Mouse (Mus musculus) erythroblast, embryonic 14.5 days (primary cell): ENCODE measurements around the gene Prkacb. TPM values are rescaled to one million over a fixed set of nuclear protein-coding genes. Genes with fewer than 3 reads are reported as not detected.

ENCODE experiments used
- H3K27me3 ChIP-seq: 2 replicates; pipeline ENCODE4 v1.6.1; 2012; ENCODE audit warnings: inconsistent platforms; ENCODE audit not compliant: control insufficient read depth
- H3K36me3 ChIP-seq: 2 replicates; pipeline ENCODE4 v1.6.1; 2012; ENCODE audit warnings: mild to moderate bottlenecking, inconsistent platforms; ENCODE audit not compliant: control insufficient read depth
- H3K4me1 ChIP-seq: 2 replicates; pipeline ENCODE4 v1.6.1; 2012; ENCODE audit warnings: inconsistent platforms; ENCODE audit not compliant: control insufficient read depth
- H3K4me3 ChIP-seq: replicated peaks from 2 replicates; pipeline ENCODE3; 2012; ENCODE audit warnings: moderate library complexity, mild to moderate bottlenecking, inconsistent platforms
- H3K9me3 ChIP-seq: 2 replicates; pipeline ENCODE4 v1.6.1; 2012; ENCODE audit warnings: low read length, inconsistent platforms, mixed read lengths; ENCODE audit not compliant: control insufficient read depth
- GATA1 ChIP-seq: IDR thresholded peaks from 2 replicates; pipeline ENCODE4 v1.6.1; 2012; ENCODE audit warnings: low read length, inconsistent platforms, mixed read lengths
- TAL1 ChIP-seq: IDR thresholded peaks from 3 replicates; pipeline ENCODE4 v1.6.1; 2012; ENCODE audit warnings: low read length, inconsistent platforms, mixed read lengths
- polyA plus RNA-seq: library from polyadenylated mRNA; stranded (reverse); fragments of >175 nt; gene quantifications from 2 replicates; pipeline ENCODE4 v1.2.3, GENCODE M21; 2012

The Prkacb gene
- polyA plus RNA-seq, 1 experiment, result 0.06 TPM

DNA sequence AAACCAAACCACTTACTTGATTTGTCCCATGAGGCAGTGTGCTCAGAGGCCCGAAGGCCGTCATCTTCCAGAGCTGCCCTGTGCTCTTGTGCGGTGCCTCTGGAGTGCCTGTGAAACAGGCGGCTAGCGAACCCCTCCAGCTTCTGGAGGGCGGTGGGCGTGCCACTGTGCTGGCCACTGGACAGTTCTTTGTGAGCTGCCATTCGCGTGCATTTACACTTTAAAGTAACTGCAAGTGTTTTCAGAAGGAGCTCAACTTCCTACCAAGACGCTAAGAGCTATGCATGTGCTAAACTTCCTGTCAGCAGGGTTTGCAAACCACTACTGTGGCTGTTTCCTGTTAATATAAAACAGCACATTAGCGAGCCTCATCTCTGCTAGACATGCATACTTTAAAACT is 31.7 kb downstream of the Prkacb start:
- H3K4me3 ChIP-seq, result peak overlapping the region; percentile 20
- H3K27me3 ChIP-seq, result no peaks in the 10 kb centered on the region
- H3K36me3 ChIP-seq, result no peaks in the 10 kb centered on the region
- no peaks in the 10 kb centered on the region for H3K9me3 ChIP-seq
- H3K4me1 ChIP-seq, result peaks cover 39% of the 10 kb centered on the region
- TF ChIP-seq GATA1, result no peak

DNA sequence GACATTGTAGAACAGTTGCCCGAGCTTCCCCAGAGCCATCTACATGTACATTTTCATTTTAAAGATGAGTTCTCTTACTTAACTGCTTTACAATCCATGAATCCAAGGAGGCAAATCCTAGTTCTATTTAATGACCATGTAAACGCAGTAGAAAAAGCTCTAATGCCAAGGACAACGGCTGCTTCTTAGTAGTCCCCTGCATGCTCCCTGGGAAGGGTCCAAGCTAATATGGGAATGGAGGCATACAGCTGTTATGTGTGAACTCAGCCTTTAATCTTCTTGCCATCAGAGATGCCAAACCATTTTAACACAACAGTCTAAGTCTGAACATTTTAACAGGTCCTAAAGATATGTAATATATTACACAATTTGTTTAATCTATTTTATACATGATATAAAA is 32.5 kb downstream of the Prkacb start:
- Histone ChIP-seq H3K36me3 (no peaks in the 10 kb centered on the region), H3K27me3 (no peaks in the 10 kb centered on the region), H3K4me1 (peaks cover 39% of the 10 kb centered on the region), H3K9me3 (no peaks in the 10 kb centered on the region), H3K4me3 (no peak overlapping the region)
- TF ChIP-seq GATA1, result no peak
- TF ChIP-seq TAL1, result no peak

DNA sequence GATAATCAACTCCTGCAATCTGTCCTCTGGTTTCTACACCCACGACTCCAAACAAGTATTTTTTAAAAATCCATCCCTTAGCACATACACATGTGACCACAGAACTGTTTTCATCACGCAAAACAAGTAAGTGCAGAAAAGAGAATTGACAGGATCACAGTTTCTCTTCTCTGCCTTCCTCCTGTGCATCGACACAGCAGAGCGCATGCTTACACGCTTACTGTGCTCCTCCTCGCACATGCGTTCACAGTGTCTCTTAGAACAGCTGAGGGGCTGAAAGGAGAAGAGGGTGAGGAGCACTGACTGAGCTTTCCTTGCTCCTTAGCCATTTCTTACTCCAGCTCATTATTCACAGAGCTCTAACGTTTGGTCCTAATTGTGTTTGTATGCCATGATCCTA is 33.9 kb downstream of the Prkacb start:
- TF ChIP-seq TAL1 (no peak), GATA1 (no peak)
- Histone ChIP-seq H3K27me3 (no peaks in the 10 kb centered on the region), H3K4me3 (no peak overlapping the region), H3K36me3 (no peaks in the 10 kb centered on the region), H3K4me1 (peaks cover 35% of the 10 kb centered on the region), H3K9me3 (no peaks in the 10 kb centered on the region)

DNA sequence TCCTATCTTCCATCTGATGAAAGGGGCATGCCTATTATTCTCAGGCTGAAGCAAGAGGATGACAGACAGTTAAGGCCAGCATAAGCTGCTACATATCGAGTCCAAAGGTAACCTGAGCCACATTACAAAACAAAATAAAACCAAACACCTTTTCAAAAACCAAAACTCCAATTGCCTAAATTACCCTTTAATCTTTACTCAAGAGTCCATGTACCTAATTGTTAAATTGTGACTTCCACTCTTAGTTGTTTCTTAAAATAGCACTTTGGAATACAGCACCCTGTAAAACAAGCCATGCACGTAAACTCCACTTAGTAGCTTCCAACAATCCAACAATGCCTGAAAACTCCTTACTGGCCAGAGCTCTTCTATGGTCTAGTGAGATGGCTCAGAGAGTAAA is 34.3 kb downstream of the Prkacb start:
- Histone ChIP-seq H3K27me3 (no peaks in the 10 kb centered on the region), H3K36me3 (no peaks in the 10 kb centered on the region), H3K4me1 (peaks cover 35% of the 10 kb centered on the region), H3K9me3 (no peaks in the 10 kb centered on the region), H3K4me3 (no peak overlapping the region)
- TF ChIP-seq GATA1 (no peak), TAL1 (no peak)

DNA sequence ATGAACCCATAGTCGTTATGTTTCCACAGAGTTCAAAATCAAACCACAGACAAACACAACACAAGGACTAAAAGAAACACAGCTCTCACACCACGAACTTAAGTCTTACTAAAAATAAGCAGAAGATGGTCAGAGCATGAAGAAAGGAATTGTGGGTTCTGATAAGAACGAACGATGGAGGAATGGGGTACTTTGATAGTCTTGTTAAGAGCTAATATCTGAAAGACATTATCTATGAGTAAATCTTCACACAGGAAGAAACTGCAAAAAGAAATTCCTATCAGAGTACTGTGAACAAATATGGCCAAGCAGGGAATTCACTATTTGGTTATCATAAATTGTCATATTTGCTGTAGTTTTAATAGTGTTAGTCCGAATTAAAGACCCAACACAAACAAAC is 36.1 kb downstream of the Prkacb start:
- peaks cover 28% of the 10 kb centered on the region for H3K4me1 ChIP-seq
- no peaks in the 10 kb centered on the region for H3K9me3 ChIP-seq
- H3K36me3 ChIP-seq, result no peaks in the 10 kb centered on the region
- H3K4me3 ChIP-seq, result no peak overlapping the region
- TF ChIP-seq TAL1, result no peak
- H3K27me3 ChIP-seq, result no peaks in the 10 kb centered on the region

DNA sequence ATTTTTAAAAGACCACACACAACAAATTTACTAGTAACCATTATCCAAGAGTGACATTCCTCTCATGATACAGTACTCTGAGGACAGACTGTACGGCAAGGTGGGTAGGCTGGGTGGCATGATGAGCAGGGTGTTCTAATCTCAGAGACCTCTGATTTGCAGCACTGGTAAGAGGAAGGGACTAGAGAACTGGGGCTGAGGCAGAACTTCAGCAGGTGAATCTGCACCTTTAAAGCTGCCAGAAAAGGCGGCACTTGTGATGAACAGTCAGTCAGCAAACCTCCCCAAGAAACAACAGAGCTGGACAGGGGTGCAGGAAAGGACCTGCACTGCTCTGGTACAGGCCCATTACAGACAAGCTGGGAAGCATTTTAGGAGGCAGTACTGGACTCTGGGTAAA is 41.9 kb downstream of the Prkacb start:
- no peak overlapping the region for H3K4me3 ChIP-seq
- no peaks in the 10 kb centered on the region for H3K27me3 ChIP-seq
- peaks cover 21% of the 10 kb centered on the region for H3K4me1 ChIP-seq
- no peaks in the 10 kb centered on the region; the same call in 1 of the 2 replicates for H3K36me3 ChIP-seq
- TF ChIP-seq TAL1 (no peak), GATA1 (no peak)
- no peaks in the 10 kb centered on the region for H3K9me3 ChIP-seq

DNA sequence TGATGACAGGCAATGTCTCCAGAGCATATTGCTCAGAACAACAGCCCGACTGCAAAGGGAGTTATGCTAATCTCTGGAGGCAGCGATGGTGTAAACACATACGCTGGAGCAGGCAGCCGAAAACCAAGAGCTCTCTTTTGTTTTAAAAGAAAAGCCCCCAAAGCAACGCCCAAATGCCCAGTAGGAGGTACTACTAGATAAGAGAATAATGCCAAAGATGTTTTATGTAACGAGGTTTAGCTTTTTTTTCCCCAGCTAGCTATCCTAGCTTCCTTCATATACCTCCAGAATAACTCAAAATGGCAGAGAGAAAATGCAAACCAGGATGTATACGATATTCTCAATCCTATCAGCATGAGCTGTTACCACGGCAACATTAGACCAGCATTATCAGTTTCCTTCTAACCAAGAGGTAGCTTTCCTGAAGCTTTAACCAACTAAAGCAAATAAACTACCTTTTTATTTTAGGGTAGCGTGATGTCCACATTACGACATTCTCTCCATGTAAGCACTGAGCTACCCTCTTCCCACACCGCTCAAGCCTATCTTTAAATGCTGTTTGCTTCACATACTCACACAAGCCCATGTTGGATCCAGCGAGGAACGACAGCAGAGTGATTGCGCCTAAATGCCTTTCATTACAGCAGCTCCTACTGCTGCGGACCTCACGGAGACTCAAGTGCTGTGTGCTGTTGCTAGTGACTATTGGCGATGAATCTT is 42.7 kb downstream of the Prkacb start:
- no peaks in the 10 kb centered on the region; the same call in 1 of the 2 replicates for H3K36me3 ChIP-seq
- H3K27me3 ChIP-seq, result no peaks in the 10 kb centered on the region
- H3K9me3 ChIP-seq, result no peaks in the 10 kb centered on the region
- H3K4me1 ChIP-seq, result peaks cover 26% of the 10 kb centered on the region
- peak overlapping the region; percentile 0 for H3K4me3 ChIP-seq
- no peak for TF ChIP-seq TAL1
- no peak for TF ChIP-seq GATA1

DNA sequence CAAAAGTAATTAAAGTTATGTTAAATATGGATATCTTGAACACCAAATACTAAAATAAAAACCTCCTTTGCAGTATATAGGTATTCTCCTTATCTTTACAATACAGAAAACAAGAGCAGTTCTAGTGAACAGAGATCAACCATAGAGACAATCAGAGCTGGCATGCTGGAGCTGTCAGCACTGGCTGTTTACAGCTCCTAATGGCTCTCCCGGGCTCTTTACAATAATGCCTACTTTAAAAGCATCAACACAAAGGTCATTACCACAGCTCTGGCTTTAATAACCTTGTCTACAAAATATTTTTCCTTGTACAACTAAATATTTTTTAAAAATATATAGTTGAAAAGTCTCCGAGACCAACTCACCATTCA is 43.2 kb downstream of the Prkacb start:
- peaks cover 32% of the 10 kb centered on the region for H3K4me1 ChIP-seq
- H3K36me3 ChIP-seq, result no peaks in the 10 kb centered on the region; the same call in 1 of the 2 replicates

DNA sequence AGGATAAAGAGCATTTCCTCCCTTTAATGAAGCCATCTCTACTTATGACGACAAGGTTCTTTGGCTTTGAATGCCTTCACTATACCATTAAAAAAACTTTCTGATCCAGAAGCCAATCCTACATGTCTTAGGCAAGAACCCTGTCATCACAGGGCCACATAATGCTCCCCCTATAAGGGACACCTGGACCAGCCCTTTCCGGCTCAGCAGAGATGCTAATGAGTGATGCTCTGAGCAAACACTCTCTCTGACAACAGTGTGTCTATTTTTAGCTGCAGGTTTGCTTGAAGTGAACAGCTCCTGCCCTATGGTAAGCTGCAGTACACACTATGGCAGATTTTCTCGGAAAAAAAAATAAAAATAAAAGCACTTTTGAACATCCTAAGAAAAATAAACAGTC is 43.9 kb downstream of the Prkacb start:
- H3K4me3 ChIP-seq, result no peak overlapping the region
- H3K27me3 ChIP-seq, result no peaks in the 10 kb centered on the region
- no peaks in the 10 kb centered on the region for H3K9me3 ChIP-seq
- H3K36me3 ChIP-seq, result no peaks in the 10 kb centered on the region; the same call in 1 of the 2 replicates
- H3K4me1 ChIP-seq, result peaks cover 38% of the 10 kb centered on the region
- TF ChIP-seq GATA1 (no peak), TAL1 (no peak)

More for the DNA sequence above, 43.2 kb downstream of the Prkacb start:
- H3K9me3 ChIP-seq, result no peaks in the 10 kb centered on the region
- no peaks in the 10 kb centered on the region for H3K27me3 ChIP-seq
- TF ChIP-seq GATA1 (no peak), TAL1 (no peak)
- H3K4me3 ChIP-seq, result peak overlapping the region; percentile 0

DNA sequence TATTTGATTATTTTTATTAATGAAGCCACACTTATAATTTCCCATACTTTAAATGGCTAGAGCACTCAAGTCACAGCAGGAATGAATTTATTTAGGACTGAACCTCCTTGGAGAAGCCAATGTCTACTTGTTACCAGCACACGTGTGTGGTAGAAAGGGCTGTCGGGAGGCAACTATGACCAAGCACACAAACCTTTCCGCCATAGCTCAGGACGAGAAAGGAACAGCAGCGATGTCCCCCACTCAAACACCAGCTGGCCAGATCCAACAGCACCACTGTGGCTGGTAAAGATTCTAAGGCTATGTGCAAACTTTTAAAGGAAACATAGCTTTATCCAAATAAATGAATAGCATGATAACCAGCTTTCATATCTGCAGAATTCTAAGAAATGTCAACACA is 44.4 kb downstream of the Prkacb start:
- no peaks in the 10 kb centered on the region for H3K9me3 ChIP-seq
- H3K27me3 ChIP-seq, result no peaks in the 10 kb centered on the region
- no peaks in the 10 kb centered on the region; the same call in 1 of the 2 replicates for H3K36me3 ChIP-seq
- peaks cover 40% of the 10 kb centered on the region for H3K4me1 ChIP-seq
- TF ChIP-seq TAL1 (no peak), GATA1 (no peak)
- H3K4me3 ChIP-seq, result no peak overlapping the region
